Mouse (Mus musculus): Measurements from ENCODE around the gene Nup214. TPM values are rescaled to one million over a fixed set of nuclear protein-coding genes. Genes with fewer than 3 reads are reported as not detected.
A peak's percentile ranks its signal among the peaks of the same experiment; 100 is the strongest.
"Not testable (repeated sequence)": the region's sequence is repeated elsewhere in the genome, so short reads cannot be mapped to it uniquely, and the experiment has no call there.

Nup214 gene
- polyA plus RNA-seq, 1 experiment from 2014 or later = 61.3 TPM

GRCm38 (mm10) chr2:31998443-31998842 lies 24.2 kb downstream of the Nup214 start:
- Histone ChIP-seq H3K9me3 (no peaks in the 10 kb centered on the region), H3K36me3 (peaks cover 92% of the 10 kb centered on the region), H3K9ac (no peak overlapping the region), H3K4me3 (no peak overlapping the region), H3K4me2 (no peak overlapping the region), H3K4me1 (no peaks in the 10 kb centered on the region), H3K27me3 (replicated peaks) (no peaks in the 10 kb centered on the region), H3K27ac (replicated peaks) (no peak overlapping the region)
- no peak for ATAC-seq (ENCODE audit: extremely low read depth, insufficient number of reproducible peaks, low FRiP score, low TSS enrichment)
- 67% methylated on average over 2 of the region's 2 CpGs for WGBS

- H3K4me2 ChIP-seq = no peak overlapping the region
- 82% methylated on average over 2 of the region's 2 CpGs for WGBS
- H3K4me1 ChIP-seq = no peaks in the 10 kb centered on the region
- H3K27me3 ChIP-seq (replicated peaks) = no peaks in the 10 kb centered on the region
- peaks cover 94% of the 10 kb centered on the region for H3K36me3 ChIP-seq
- H3K9ac ChIP-seq = no peak overlapping the region
- no peaks in the 10 kb centered on the region for H3K9me3 ChIP-seq
- H3K27ac ChIP-seq (replicated peaks) = no peak overlapping the region
- no peak overlapping the region for H3K4me3 ChIP-seq
- no peak for ATAC-seq (ENCODE audit: extremely low read depth, insufficient number of reproducible peaks, low FRiP score, low TSS enrichment)
These were observed 34.1 kb downstream of the Nup214 start for GRCm38 (mm10) chr2:32008311-32008710.

GRCm38 (mm10) chr2:32008716-32009115 lies 34.5 kb downstream of the Nup214 start:
- ATAC-seq (ENCODE audit: extremely low read depth, insufficient number of reproducible peaks, low FRiP score, low TSS enrichment) = no peak

GRCm38 (mm10) chr2:32019704-32020103 lies 45.5 kb downstream of the Nup214 start:
- no peaks in the 10 kb centered on the region for H3K27me3 ChIP-seq (replicated peaks)
- H3K27ac ChIP-seq (replicated peaks) = no peak overlapping the region
- no peaks in the 10 kb centered on the region for H3K9me3 ChIP-seq
- WGBS = 72% methylated on average over 4 of the region's 4 CpGs
- H3K9ac ChIP-seq = no peak overlapping the region
- no peak for ATAC-seq (ENCODE audit: extremely low read depth, insufficient number of reproducible peaks, low FRiP score, low TSS enrichment)
- no peaks in the 10 kb centered on the region for H3K4me1 ChIP-seq
- H3K4me2 ChIP-seq = no peak overlapping the region
- no peak overlapping the region for H3K4me3 ChIP-seq
- peaks cover 96% of the 10 kb centered on the region for H3K36me3 ChIP-seq

More at GRCm38 (mm10) chr2:32008716-32009115, 34.5 kb downstream of the Nup214 start:
- Histone ChIP-seq H3K27ac (replicated peaks) (no peak overlapping the region), H3K36me3 (peaks cover 94% of the 10 kb centered on the region), H3K4me1 (no peaks in the 10 kb centered on the region), H3K9me3 (no peaks in the 10 kb centered on the region), H3K9ac (no peak overlapping the region), H3K4me3 (no peak overlapping the region), H3K27me3 (replicated peaks) (no peaks in the 10 kb centered on the region), H3K4me2 (no peak overlapping the region)
- 88% methylated on average over 11 of the region's 11 CpGs for WGBS

GRCm38 (mm10) chr2:32020229-32020628 lies 46.0 kb downstream of the Nup214 start:
- H3K4me1 ChIP-seq = no peaks in the 10 kb centered on the region
- H3K4me3 ChIP-seq = no peak overlapping the region
- no peak overlapping the region for H3K9ac ChIP-seq
- WGBS = 86% methylated on average over 5 of the region's 5 CpGs
- ATAC-seq (ENCODE audit: extremely low read depth, insufficient number of reproducible peaks, low FRiP score, low TSS enrichment) = no peak
- no peaks in the 10 kb centered on the region for H3K27me3 ChIP-seq (replicated peaks)
- no peak overlapping the region for H3K27ac ChIP-seq (replicated peaks)
- no peaks in the 10 kb centered on the region for H3K9me3 ChIP-seq
- peaks cover 96% of the 10 kb centered on the region for H3K36me3 ChIP-seq
- H3K4me2 ChIP-seq = no peak overlapping the region

- no peak overlapping the region for H3K4me3 ChIP-seq
- 90% methylated on average over 4 of the region's 4 CpGs for WGBS
- H3K9me3 ChIP-seq = no peaks in the 10 kb centered on the region
- H3K27me3 ChIP-seq (replicated peaks) = no peaks in the 10 kb centered on the region
- no peak overlapping the region for H3K9ac ChIP-seq
- ATAC-seq (ENCODE audit: extremely low read depth, insufficient number of reproducible peaks, low FRiP score, low TSS enrichment) = no peak
- no peak overlapping the region for H3K27ac ChIP-seq (replicated peaks)
- H3K4me1 ChIP-seq = peaks cover under 1% of the 10 kb centered on the region; the same call in 1 of the 2 replicates
- H3K36me3 ChIP-seq = peaks cover 91% of the 10 kb centered on the region
- no peak overlapping the region for H3K4me2 ChIP-seq
These were observed 50.1 kb downstream of the Nup214 start for GRCm38 (mm10) chr2:32024372-32024771.

GRCm38 (mm10) chr2:32029636-32030035 lies 55.4 kb downstream of the Nup214 start:
- Histone ChIP-seq H3K4me2 (no peak overlapping the region), H3K9ac (peak overlapping the region; percentile 37; the same call in 1 of the 2 replicates), H3K36me3 (peaks cover 94% of the 10 kb centered on the region), H3K4me3 (no peak overlapping the region), H3K27ac (replicated peaks) (peak overlapping the region; percentile 6; the same call in 1 of the 2 replicates), H3K27me3 (replicated peaks) (no peaks in the 10 kb centered on the region), H3K4me1 (peaks cover 6% of the 10 kb centered on the region; the same call in 1 of the 2 replicates), H3K9me3 (no peaks in the 10 kb centered on the region)
- 68% methylated on average over 3 of the region's 3 CpGs for WGBS
- ATAC-seq (ENCODE audit: extremely low read depth, insufficient number of reproducible peaks, low FRiP score, low TSS enrichment) = no peak

- peaks cover 94% of the 10 kb centered on the region for H3K36me3 ChIP-seq
- 80% methylated on average over 6 of the region's 6 CpGs for WGBS
- no peak for ATAC-seq (ENCODE audit: extremely low read depth, insufficient number of reproducible peaks, low FRiP score, low TSS enrichment)
- no peak overlapping the region for H3K4me2 ChIP-seq
- no peak overlapping the region for H3K27ac ChIP-seq (replicated peaks)
- no peak overlapping the region for H3K9ac ChIP-seq
- no peak overlapping the region for H3K4me3 ChIP-seq
- H3K27me3 ChIP-seq (replicated peaks) = no peaks in the 10 kb centered on the region
- no peaks in the 10 kb centered on the region for H3K9me3 ChIP-seq
- peaks cover 27% of the 10 kb centered on the region for H3K4me1 ChIP-seq
These were observed 59.2 kb downstream of the Nup214 start for GRCm38 (mm10) chr2:32033436-32033835.

- ATAC-seq (ENCODE audit: extremely low read depth, insufficient number of reproducible peaks, low FRiP score, low TSS enrichment) = no peak
- peaks cover 96% of the 10 kb centered on the region for H3K36me3 ChIP-seq
- 91% methylated on average over 6 of the region's 6 CpGs for WGBS
- H3K27me3 ChIP-seq (replicated peaks) = no peaks in the 10 kb centered on the region
- peaks cover 35% of the 10 kb centered on the region for H3K4me1 ChIP-seq
- H3K9ac ChIP-seq = no peak overlapping the region
- H3K4me2 ChIP-seq = no peak overlapping the region
- no peak overlapping the region for H3K4me3 ChIP-seq
- H3K27ac ChIP-seq (replicated peaks) = no peak overlapping the region
- no peaks in the 10 kb centered on the region for H3K9me3 ChIP-seq
These were observed 60.0 kb downstream of the Nup214 start for GRCm38 (mm10) chr2:32034206-32034605.

GRCm38 (mm10) chr2:32037279-32037858 lies 63.1 kb downstream of the Nup214 start:
- 69% methylated on average over 6 of the region's 6 CpGs for WGBS
- Histone ChIP-seq H3K4me2 (no peak overlapping the region), H3K9ac (no peak overlapping the region; the same call in 1 of the 2 replicates), H3K9me3 (no peaks in the 10 kb centered on the region), H3K4me3 (no peak overlapping the region), H3K36me3 (peaks cover 95% of the 10 kb centered on the region), H3K27ac (replicated peaks) (peak overlapping the region; percentile 77), H3K27me3 (replicated peaks) (no peaks in the 10 kb centered on the region), H3K4me1 (peaks cover 29% of the 10 kb centered on the region)
- ATAC-seq (ENCODE audit: extremely low read depth, insufficient number of reproducible peaks, low FRiP score, low TSS enrichment) = no peak

- Histone ChIP-seq H3K4me2 (no peak overlapping the region), H3K27me3 (replicated peaks) (no peaks in the 10 kb centered on the region), H3K4me1 (peaks cover 32% of the 10 kb centered on the region), H3K36me3 (peaks cover 95% of the 10 kb centered on the region), H3K9ac (peak overlapping the region; percentile 40; the same call in 1 of the 2 replicates), H3K4me3 (no peak overlapping the region), H3K9me3 (no peaks in the 10 kb centered on the region), H3K27ac (replicated peaks) (peak overlapping the region; percentile 44)
- no peak for ATAC-seq (ENCODE audit: extremely low read depth, insufficient number of reproducible peaks, low FRiP score, low TSS enrichment)
- 62% methylated on average over 8 of the region's 8 CpGs for WGBS
These were observed 64.4 kb downstream of the Nup214 start for GRCm38 (mm10) chr2:32038661-32039081.

GRCm38 (mm10) chr2:32040646-32041045 lies 66.4 kb downstream of the Nup214 start:
- 88% methylated on average over 9 of the region's 9 CpGs for WGBS
- H3K27me3 ChIP-seq (replicated peaks); H3K9ac ChIP-seq; H3K4me3 ChIP-seq; H3K27ac ChIP-seq (replicated peaks); H3K4me2 ChIP-seq; H3K9me3 ChIP-seq; ATAC-seq (ENCODE audit: extremely low read depth, insufficient number of reproducible peaks, low FRiP score, low TSS enrichment): not testable (repeated sequence)
- H3K4me1 ChIP-seq = peaks cover 50% of the 10 kb centered on the region
- peaks cover 92% of the 10 kb centered on the region for H3K36me3 ChIP-seq
